Mouse (Mus musculus): Measurements from ENCODE around the gene Tspan5. TPM values are rescaled to one million over a fixed set of nuclear protein-coding genes. Genes with fewer than 3 reads are reported as not detected.

The Tspan5 gene
- polyA plus RNA-seq, 1 experiment = 23.8 TPM

DNA sequence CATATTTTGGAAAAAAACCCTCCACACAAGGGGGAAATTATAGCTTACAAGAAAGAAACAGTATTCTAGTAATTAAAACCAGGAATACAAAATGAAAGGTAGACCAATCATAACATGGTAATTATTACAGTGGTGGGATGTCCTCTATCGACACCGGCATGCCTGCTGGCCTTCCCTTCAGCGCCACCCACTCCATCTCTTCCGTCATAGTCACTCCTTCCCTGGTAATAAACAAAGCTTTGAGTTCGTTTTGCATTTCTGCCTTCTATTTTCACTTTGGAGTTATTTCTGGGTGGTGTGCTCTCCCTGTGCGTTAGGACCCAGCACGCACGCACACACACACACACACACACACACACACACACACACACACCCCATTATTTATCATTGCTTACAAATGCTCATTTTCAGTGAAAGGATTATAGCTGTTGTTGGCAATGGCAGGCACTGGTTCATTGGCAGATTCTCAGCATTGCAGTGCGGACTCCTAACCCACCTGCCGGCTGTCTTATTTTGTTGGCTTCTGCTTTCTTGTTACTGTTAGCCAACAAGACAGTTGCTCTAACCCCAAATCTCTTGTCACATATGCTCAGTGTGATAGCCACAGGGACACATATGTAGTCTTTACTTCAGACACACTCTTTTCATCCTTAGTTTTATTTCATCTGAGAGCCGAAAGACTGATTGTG, 29.4 kb upstream of the Tspan5 start:
- H3K27ac ChIP-seq (ENCODE audit: insufficient read depth, low read depth, low read length) = no peak overlapping the region
- DNase-seq = no peak
- H3K27me3 ChIP-seq (replicated peaks; ENCODE audit: control insufficient read depth, insufficient read depth, low read length) = no peaks in the 10 kb centered on the region
- H3K4me3 ChIP-seq (ENCODE audit: insufficient read depth, low read depth, low read length) = no peak overlapping the region
- H3K4me1 ChIP-seq (ENCODE audit: control insufficient read depth, insufficient read depth, low read length) = no peaks in the 10 kb centered on the region; the same call in 1 of the 2 replicates
- 90% methylated on average over 11 of the region's 11 CpGs for whole genome bisulfite sequencing
- no peaks in the 10 kb centered on the region for H3K36me3 ChIP-seq (ENCODE audit: control insufficient read depth, insufficient read depth, low read length)
- TF ChIP-seq POLR2A (IDR thresholded peaks at IDR 0.05; ENCODE audit: low read depth, low read length) (no peak), CTCF (conservative IDR thresholded peaks at IDR 0.05; ENCODE audit: insufficient read depth, insufficient read length, low read depth, low read length) (no peak)

DNA sequence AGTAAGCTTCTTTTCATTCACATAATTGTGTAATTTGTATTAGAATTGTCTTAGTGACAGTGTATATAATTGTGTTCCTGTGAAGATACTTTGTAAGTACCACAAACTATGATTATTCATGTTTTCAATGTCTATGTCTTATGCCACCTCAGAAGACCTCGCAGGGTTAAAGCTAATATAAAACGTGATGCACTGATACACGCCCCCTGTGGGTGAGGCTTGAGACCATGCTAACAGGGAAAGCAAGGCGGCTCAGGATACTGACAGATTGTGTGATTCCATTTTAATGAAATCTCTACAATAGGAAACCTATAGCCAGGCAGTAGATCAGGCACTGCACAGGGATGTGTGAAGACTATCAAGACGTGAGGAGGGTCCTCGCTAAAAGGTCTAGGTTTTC, 28.9 kb upstream of the Tspan5 start:
- no peaks in the 10 kb centered on the region for H3K36me3 ChIP-seq (ENCODE audit: control insufficient read depth, insufficient read depth, low read length)

DNA sequence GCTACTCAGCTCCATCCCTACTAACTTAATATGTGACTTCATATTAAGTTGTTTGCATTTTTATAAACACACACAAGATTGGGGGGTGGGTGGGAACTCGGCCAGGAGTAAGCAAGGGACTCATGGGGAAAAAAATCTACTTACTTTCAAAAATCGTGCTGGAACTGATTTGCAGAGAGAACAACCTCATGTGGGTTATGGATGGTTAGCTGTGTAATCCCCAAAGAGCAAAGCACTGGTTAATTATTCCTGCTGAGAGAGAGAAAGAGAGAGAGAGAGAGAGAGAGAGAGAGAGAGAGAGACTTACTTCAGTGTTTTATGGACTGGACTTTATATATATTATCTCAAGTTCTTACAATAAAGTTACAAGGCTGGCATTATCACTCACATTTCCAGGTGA, 27.2 kb upstream of the Tspan5 start:
- no peak for DNase-seq
- Histone ChIP-seq H3K27me3 (replicated peaks; ENCODE audit: control insufficient read depth, insufficient read depth, low read length) (no peaks in the 10 kb centered on the region), H3K27ac (ENCODE audit: insufficient read depth, low read depth, low read length) (no peak overlapping the region), H3K4me3 (ENCODE audit: insufficient read depth, low read depth, low read length) (no peak overlapping the region), H3K36me3 (ENCODE audit: control insufficient read depth, insufficient read depth, low read length) (no peaks in the 10 kb centered on the region), H3K4me1 (ENCODE audit: control insufficient read depth, insufficient read depth, low read length) (no peaks in the 10 kb centered on the region; the same call in 1 of the 2 replicates)
- WGBS = 18% methylated on average over 2 of the region's 2 CpGs
- TF ChIP-seq CTCF (conservative IDR thresholded peaks at IDR 0.05; ENCODE audit: insufficient read depth, insufficient read length, low read depth, low read length) (no peak), POLR2A (IDR thresholded peaks at IDR 0.05; ENCODE audit: low read depth, low read length) (no peak)

More for the DNA sequence above, 28.9 kb upstream of the Tspan5 start:
- Histone ChIP-seq H3K27me3 (replicated peaks; ENCODE audit: control insufficient read depth, insufficient read depth, low read length) (no peaks in the 10 kb centered on the region), H3K4me3 (ENCODE audit: insufficient read depth, low read depth, low read length) (no peak overlapping the region), H3K4me1 (ENCODE audit: control insufficient read depth, insufficient read depth, low read length) (no peaks in the 10 kb centered on the region; the same call in 1 of the 2 replicates), H3K27ac (ENCODE audit: insufficient read depth, low read depth, low read length) (no peak overlapping the region)
- 72% methylated on average over 6 of the region's 6 CpGs for WGBS
- TF ChIP-seq CTCF (conservative IDR thresholded peaks at IDR 0.05; ENCODE audit: insufficient read depth, insufficient read length, low read depth, low read length) (no peak), POLR2A (IDR thresholded peaks at IDR 0.05; ENCODE audit: low read depth, low read length) (no peak)
- DNase-seq = no peak

DNA sequence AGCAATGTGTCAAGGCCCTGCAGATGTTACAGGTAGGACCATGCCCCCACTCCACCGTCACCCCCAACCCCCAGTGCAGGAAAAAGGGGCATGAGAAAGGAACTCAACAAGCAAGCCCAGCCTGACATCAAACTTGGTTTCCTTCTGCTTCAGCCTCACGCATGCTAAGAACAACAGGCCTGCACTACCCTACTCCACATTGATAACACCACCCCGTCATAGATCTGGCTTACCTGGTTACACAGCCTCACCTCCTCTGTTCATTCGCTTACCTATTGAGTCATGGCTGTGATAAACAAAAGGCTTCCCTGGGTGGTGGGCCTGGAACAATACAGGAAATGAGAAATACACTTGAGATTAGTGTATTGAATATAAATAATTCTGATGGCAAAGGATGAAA, 26.8 kb upstream of the Tspan5 start:
- Histone ChIP-seq H3K36me3 (ENCODE audit: control insufficient read depth, insufficient read depth, low read length) (no peaks in the 10 kb centered on the region), H3K27ac (ENCODE audit: insufficient read depth, low read depth, low read length) (no peak overlapping the region), H3K27me3 (replicated peaks; ENCODE audit: control insufficient read depth, insufficient read depth, low read length) (no peaks in the 10 kb centered on the region), H3K4me3 (ENCODE audit: insufficient read depth, low read depth, low read length) (no peak overlapping the region), H3K4me1 (ENCODE audit: control insufficient read depth, insufficient read depth, low read length) (no peaks in the 10 kb centered on the region; the same call in 1 of the 2 replicates)
- TF ChIP-seq POLR2A (IDR thresholded peaks at IDR 0.05; ENCODE audit: low read depth, low read length) (no peak), CTCF (conservative IDR thresholded peaks at IDR 0.05; ENCODE audit: insufficient read depth, insufficient read length, low read depth, low read length) (no peak)
- no peak for DNase-seq
- 76% methylated on average over 4 of the region's 4 CpGs for WGBS

DNA sequence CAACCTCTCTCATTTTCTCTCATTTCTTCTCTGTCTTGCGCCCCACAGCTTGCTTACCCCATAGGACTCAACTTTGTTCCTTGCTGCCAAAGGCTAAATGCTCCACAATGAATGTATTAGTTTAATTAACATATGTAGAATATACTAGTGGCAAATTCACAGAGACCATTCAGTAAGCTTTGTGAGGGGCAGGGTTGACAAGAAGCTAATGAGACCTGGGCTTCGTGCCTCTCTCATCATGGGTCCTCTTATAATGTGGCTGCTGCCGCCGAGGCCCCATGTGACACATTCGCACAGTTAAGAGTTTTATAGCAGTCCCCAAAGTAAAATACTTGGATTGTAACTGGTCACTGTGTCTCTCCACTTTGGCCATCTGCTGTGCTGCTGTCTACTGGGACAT, 25.0 kb upstream of the Tspan5 start:
- H3K27me3 ChIP-seq (replicated peaks; ENCODE audit: control insufficient read depth, insufficient read depth, low read length) = no peaks in the 10 kb centered on the region
- WGBS = 88% methylated on average over 5 of the region's 5 CpGs
- H3K27ac ChIP-seq (ENCODE audit: insufficient read depth, low read depth, low read length) = no peak overlapping the region
- DNase-seq = no peak
- TF ChIP-seq CTCF (conservative IDR thresholded peaks at IDR 0.05; ENCODE audit: insufficient read depth, insufficient read length, low read depth, low read length) = no peak
- H3K36me3 ChIP-seq (ENCODE audit: control insufficient read depth, insufficient read depth, low read length) = no peaks in the 10 kb centered on the region
- H3K4me1 ChIP-seq (ENCODE audit: control insufficient read depth, insufficient read depth, low read length) = no peaks in the 10 kb centered on the region
- H3K4me3 ChIP-seq (ENCODE audit: insufficient read depth, low read depth, low read length) = no peak overlapping the region

DNA sequence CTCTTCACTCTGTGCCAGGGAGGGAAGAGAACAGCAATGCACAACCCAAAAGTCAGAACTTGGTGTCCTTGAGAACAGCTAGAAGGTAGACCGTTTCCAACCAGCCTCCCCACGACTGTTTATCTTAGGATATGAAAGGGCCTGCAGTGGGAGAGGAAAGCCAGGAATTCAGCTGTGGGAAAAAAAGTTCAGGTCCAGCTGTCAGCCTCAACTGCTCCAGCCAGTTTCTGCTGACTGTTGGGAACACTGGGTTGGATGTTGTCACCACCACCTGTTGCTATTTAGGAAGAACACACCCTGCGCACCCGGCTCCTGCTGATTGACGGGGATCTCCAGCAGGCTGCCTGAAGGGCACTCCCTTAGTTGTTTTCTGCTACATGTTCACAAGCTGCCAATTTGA, 19.8 kb upstream of the Tspan5 start:
- no peak for TF ChIP-seq CTCF (conservative IDR thresholded peaks at IDR 0.05; ENCODE audit: insufficient read depth, insufficient read length, low read depth, low read length)
- TF ChIP-seq POLR2A (IDR thresholded peaks at IDR 0.05; ENCODE audit: low read depth, low read length) = no peak
- Histone ChIP-seq H3K4me3 (ENCODE audit: insufficient read depth, low read depth, low read length) (no peak overlapping the region), H3K36me3 (ENCODE audit: control insufficient read depth, insufficient read depth, low read length) (no peaks in the 10 kb centered on the region), H3K27me3 (replicated peaks; ENCODE audit: control insufficient read depth, insufficient read depth, low read length) (no peaks in the 10 kb centered on the region), H3K27ac (ENCODE audit: insufficient read depth, low read depth, low read length) (no peak overlapping the region), H3K4me1 (ENCODE audit: control insufficient read depth, insufficient read depth, low read length) (no peaks in the 10 kb centered on the region)
- 80% methylated on average over 5 of the region's 5 CpGs for WGBS
- DNase-seq = no peak

DNA sequence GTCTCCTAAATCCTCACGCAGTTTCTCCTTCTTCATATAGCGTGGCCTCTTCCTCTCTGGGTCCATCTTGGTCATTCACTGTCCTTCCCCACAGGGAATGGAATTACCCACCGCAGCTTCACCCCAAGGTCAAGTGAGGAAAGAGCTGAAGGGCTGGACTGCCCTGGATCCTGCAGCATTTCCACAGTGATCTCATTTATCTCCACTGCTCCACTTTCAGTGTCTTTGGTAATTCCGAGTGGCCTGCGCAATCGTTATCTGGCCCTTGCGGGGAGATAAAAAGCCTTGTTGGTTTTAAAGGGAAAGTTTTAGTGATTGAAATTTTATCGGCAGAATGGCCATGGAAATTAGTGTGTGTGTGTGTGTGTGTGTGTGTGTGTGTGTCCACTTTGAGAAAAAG, 14.4 kb upstream of the Tspan5 start:
- TF ChIP-seq POLR2A (IDR thresholded peaks at IDR 0.05; ENCODE audit: low read depth, low read length) = no peak
- no peak for TF ChIP-seq CTCF (conservative IDR thresholded peaks at IDR 0.05; ENCODE audit: insufficient read depth, insufficient read length, low read depth, low read length)
- DNase-seq = no peak
- H3K4me1 ChIP-seq (ENCODE audit: control insufficient read depth, insufficient read depth, low read length) = no peaks in the 10 kb centered on the region
- WGBS = 92% methylated on average over 8 of the region's 8 CpGs
- H3K27me3 ChIP-seq (replicated peaks; ENCODE audit: control insufficient read depth, insufficient read depth, low read length) = no peaks in the 10 kb centered on the region
- H3K27ac ChIP-seq (ENCODE audit: insufficient read depth, low read depth, low read length) = no peak overlapping the region
- no peaks in the 10 kb centered on the region for H3K36me3 ChIP-seq (ENCODE audit: control insufficient read depth, insufficient read depth, low read length)
- H3K4me3 ChIP-seq (ENCODE audit: insufficient read depth, low read depth, low read length) = no peak overlapping the region
